Mouse (Mus musculus) gastrocnemius, postnatal 4 days (tissue): Measurements from ENCODE around the gene Pcsk2. TPM values are rescaled to one million over a fixed set of nuclear protein-coding genes. Genes with fewer than 3 reads are reported as not detected.

Source experiments
- DNase-seq, 2 experiments: peaks; one replicate each; pipeline ENCODE4 v3.0.0; 2021 to 2022; ENCODE audit warnings: low spot score in 2 of 2, mixed read lengths in 2 of 2
- total RNA-seq, 2 experiments: library from RNA; stranded (reverse); gene quantifications; 2 replicates each; pipeline ENCODE4 v1.2.3; 2021

The Pcsk2 gene
- total RNA-seq, 2 experiments from 2014 or later = 0.75 to 0.91 TPM

DNA sequence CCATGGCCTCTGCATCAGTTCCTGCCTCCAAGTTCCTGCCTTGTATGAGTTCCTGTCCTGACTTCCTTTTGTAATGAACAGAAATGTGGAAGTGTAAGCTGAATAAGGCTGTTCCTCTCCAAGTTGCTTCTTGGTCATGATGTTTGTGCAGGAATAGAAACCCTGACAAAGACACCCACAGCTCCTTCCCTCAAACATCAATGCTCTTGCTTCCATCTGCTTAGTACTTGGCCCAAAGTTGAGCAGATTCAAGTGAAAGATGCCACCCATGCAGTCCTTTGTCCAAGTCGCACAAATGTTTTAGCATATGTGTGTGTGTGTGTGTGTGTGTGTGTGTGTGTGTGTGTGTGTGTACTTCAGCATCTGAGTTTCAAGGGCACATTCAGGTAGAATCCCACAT is 97.3 kb downstream of the Pcsk2 start:
- DNase-seq = no peak

- DNase-seq = no peak
These were observed 98.4 kb downstream of the Pcsk2 start for GRCm38 (mm10) chr2:143644374-143644773.

DNA sequence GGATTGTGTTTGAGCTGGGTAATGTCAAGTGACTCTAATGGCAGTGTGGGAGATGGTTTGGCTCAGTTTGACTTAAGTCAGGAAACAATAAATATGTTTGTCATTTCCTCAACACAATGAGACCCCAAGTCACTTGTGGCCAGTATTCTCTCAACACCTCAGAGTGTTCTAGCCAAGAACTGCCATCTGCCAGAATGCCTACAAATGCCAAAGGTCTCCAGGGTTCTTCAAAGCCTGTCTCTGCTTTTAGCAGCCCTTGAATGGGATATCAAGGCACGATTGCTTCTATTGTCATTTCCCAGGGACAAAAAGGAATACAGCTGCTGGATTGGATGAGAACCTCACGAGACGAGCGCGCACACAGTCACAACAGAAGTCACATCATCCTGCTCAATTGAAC is 100.0 kb downstream of the Pcsk2 start:
- DNase-seq = no peak

- DNase-seq = no peak
These were observed 108.7 kb downstream of the Pcsk2 start for GRCm38 (mm10) chr2:143654621-143655020.

GRCm38 (mm10) chr2:143656968-143657367 is 111.0 kb downstream of the Pcsk2 start:
- DNase-seq = no peak

DNA sequence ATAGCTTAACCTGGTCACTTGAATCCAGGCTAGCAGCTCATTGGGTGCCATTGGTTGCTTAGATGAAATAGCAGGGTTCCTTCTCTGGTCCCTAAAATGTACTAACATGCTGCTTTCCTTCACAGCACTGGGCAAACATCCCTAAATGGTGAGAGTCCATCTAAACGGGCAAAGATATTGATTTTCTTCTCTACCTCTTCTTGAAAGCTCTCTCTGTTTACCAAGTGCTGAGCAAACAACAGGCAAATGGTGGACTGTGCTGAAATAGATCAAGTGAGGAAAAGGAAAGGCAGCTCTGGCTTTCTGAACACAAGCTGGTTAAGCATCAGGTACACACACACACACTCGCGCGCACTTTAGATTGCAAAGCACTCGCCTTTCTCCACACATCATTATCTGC is 120.8 kb downstream of the Pcsk2 start:
- no peak for DNase-seq

- no peak for DNase-seq
These were observed 131.9 kb downstream of the Pcsk2 start for GRCm38 (mm10) chr2:143677869-143678268.

DNA sequence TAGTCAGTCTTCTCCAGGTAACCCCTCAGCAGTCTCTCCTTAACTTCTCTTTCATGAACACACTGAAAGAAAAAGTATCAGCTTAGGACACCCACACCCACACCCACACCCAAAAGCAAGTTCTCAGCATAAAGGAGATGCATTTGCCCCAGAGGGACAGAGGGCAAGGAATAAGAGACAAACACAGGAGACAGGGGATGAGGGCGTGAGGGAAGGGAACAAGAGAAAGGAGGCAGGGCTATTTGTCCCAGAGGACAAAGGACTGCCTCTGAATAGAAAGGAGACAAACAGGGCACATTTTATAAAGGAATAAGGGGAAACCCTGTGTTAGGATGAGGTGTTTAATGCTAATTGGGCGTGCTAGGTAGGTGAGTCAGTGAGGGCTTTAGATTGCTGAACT is 133.6 kb downstream of the Pcsk2 start:
- no peak for DNase-seq

DNA sequence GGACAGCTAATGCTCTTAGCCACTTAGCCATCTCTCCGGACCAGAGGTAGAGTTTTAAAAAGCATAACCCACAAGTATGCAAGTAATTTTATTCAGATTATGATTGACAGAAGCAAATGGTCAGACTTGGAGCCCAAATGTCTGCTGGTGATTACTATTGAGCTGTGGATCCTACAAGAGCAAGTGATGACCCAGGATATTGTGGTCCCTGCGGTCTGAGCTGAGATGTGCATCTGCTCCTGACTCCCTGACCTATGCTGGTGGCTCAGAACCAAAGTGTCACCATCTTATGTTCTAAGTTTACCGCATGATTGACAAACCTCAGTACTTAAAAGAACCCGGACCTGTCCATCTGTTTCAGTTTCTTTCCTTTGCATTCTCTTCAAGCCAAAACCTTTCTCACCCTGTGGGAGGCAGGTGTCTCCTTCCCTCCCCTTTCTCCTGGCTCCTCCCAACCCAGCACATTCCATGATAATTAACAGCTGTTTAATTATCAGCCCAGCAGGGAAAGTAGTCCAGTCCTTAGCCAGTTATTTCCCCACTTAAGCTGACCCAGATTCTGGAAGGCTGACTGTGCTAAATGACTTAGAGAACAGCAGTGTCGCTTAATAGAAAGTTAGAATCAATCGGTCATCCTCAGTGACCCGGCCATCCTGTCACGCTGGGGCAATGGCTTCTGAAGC is 136.1 kb downstream of the Pcsk2 start:
- DNase-seq = no peak

DNA sequence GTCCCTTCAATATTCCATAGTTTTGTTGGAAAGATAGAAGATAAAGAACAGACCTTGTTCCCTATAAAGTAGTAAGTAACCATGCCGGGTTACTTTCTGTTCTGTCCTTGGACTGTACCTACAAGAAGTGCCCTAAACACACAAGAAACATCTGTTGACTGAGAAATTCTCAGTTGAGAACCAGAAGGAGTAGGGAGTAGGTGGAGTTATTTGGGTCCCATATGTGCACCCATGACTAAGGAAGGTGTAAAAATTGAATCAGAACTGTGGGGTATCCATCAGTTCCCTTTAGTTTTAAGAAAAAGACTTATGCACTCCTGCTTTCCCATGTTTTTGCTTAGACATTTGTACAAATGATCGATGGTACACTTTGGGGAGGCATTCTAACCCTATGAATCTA is 137.6 kb downstream of the Pcsk2 start:
- DNase-seq = no peak

DNA sequence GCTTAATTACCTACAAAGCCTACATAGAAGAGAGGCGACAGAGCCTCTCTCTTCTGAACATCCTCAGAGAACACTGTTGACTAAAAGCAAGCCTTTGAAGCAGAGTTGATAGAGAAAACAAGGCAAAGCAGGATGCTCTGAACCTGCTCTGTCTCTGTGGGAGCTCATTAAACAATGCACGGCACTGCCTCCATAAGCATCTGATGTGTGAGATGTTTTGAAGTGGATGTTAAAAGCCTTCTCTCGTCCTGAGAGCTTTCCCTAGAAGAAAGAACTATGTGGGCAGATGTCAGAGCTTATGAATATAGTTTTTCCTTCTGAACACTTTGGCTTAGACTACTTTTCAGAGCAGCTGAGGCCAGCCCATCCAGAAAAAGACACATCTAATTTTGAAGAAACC is 145.3 kb downstream of the Pcsk2 start:
- no peak for DNase-seq

DNA sequence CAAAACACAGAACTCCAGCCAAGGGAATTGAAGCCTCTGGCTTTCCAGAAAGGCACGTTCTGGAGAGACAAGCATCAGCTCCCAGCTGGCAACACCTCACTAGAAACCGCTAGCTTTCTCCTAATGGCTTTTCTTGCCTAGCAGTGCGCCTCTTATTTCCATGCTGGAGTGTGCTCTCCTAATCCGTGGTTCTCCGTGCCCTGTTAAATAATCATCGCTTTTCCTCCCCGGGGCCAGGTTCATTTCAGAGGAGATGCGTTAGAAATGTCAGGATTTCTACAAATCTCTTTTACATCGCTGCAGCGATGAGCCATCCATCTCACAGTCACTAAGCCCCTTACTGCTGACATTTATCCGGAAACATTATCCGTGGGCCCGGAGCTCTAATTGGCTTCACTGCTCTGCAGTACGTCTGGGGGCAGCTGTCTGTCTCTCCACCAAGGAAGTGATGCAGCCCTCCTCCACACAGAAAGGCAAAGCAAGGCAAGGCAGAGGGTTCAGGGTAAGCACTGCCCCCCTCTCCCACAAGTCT is 150.1 kb downstream of the Pcsk2 start:
- no peak for DNase-seq

GRCm38 (mm10) chr2:143696704-143697103 is 150.7 kb downstream of the Pcsk2 start:
- DNase-seq = no peak

DNA sequence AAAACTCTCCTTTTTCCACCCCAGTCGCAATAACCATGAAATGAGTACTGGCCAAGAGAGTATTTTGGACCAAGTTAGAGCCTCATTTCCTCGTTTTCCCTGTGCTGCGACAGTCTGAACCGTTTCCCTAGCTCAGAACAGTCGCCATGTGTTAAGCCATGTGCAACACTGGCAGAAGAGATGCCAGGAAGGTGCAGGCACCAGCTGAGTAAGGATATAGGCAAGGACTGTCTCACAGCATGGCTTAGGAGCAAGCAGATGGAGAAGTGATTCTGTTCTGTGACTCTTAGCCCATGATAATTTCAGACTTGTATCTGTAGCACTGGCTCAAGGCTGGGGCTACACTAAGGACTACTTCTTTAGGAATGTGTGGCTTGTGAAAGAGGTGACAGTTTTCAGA is 155.2 kb downstream of the Pcsk2 start:
- no peak for DNase-seq

DNA sequence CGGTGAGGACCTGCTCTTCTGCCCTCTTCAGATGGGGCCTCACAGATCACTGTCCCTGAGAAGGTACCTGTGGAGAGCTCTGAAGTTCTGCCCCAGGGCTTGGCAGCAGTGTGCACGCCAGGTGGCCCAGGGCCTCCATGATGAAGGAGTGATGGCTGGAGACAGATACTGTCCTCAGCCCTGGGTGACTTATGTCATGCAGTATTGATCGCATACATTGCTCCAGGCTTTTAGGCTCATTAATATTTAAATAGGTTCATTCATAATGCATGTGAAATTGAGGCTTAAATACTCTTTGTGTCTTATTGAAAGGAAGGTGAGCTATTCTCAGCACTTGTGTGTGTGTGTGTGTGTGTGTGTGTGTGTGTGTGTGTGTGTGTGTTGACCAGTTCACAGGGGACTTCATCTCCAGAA is 157.0 kb downstream of the Pcsk2 start:
- DNase-seq = no peak

GRCm38 (mm10) chr2:143708205-143708604 is 162.2 kb downstream of the Pcsk2 start:
- no peak for DNase-seq

DNA sequence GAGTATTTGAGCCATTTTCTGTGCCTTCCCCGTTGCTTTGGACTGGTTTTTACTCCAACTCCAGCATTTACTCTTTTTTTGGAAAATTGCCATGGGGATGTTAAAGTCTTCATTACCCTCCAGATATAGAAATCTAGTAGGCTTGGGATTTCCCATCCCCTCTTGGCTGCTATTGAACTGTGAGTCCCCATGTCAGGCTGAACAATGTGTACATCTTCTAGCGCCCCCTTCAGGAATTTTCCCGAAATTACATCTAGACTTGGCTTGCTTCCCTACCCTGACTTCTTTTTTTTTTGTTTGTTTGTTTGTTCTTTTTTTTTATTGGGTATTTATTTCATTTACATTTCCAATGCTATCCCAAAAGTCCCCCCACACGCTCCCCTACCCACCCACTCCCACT is 163.3 kb downstream of the Pcsk2 start:
- no peak for DNase-seq

- DNase-seq = no peak
These were observed 164.0 kb downstream of the Pcsk2 start for GRCm38 (mm10) chr2:143709979-143710378.

DNA sequence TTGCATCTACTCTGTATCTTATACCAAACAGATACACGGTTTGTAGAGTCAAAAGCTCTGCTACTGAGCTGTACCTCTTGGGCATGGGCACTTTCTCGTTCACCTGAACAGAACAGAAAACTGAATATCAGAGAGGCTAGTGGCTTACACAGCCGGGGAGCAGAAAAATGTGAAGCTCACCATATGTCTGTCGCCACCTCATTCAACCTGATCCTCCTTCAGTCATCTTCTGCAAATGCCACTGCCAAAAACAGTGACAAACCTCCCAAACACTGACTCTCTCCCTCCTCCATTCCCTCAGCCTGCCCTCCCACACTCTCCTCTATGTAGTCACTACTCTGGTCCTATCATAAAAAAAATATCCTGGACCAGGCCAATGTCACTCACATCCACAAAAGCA is 165.9 kb downstream of the Pcsk2 start:
- DNase-seq = no peak

DNA sequence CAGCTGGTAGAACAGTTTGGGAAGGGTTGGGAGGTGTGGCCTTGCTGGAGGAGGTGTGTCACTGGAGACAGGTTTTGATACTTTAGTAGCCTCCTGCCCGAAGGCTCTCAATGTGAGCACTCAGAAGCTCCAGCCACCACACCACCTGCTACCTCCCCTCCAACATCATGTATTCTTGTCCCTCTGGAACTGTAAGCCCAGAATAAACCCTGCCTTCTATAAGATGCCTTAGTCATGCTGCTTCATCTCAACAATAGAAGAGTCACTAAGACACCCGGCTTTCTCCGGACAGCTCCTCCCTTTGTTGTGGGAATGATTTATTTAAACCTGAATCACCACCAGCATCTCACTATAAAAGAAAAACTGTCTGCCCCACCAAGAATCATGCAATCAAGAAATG is 166.9 kb downstream of the Pcsk2 start:
- no peak for DNase-seq

GRCm38 (mm10) chr2:143713902-143714301 is 167.9 kb downstream of the Pcsk2 start:
- no peak for DNase-seq

GRCm38 (mm10) chr2:143715110-143715509 is 169.2 kb downstream of the Pcsk2 start:
- no peak for DNase-seq

GRCm38 (mm10) chr2:143723231-143723630 is 177.3 kb downstream of the Pcsk2 start:
- no peak for DNase-seq
